Mouse (Mus musculus): Measurements from ENCODE around the gene Map3k3. TPM values are rescaled to one million over a fixed set of nuclear protein-coding genes. Genes with fewer than 3 reads are reported as not detected.

Gene Map3k3
- polyA plus RNA-seq, 1 experiment from 2014 or later: 18.0 TPM

DNA sequence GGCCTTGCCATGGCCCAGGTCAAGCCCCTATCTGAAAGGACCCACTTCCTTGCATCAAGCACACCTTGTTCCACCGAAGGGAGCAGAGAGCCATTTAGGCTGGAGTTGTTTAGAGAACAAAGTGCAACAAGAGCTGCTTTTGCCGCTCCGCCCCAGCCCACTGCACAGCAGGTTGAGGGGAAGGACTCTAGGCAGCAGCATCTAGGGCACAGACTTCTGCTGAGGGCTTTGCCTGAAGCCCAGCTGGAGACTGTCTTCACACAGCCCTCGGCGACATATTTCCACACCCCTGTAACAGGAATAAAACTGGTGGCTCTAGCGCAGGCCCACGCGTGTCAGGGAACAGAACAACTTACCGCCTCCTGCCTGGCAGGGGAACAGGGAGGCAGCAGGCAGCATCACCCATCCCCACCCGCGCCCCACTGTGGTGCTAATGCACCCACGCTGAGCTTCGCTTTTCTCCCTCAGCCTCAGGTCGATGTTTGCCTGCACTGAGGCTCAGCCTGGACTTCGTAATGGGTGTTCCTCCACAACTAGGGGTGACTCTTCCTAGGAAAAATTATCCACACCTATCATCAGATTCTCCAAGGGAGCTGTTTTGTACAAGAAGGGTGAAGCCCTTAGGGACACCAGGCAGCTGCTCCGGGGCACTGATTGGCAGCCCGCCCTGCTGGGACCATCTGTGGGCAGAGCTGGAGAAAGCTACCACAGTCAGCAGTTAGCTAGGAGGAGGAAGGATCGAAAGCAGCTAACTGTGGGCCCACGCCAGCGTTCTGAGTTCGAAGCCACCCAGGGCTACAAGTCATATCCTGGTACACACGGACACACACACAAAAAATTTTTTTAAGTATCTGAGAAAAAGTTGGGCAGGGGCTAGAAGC lies 76.7 kb downstream of the Map3k3 start, which contains the start of the genes Gm10840 and Limd2:
TSS of gene Gm10840 (plus strand) at position 10 of the 881 bp plus-strand sequence.
TSS of gene Limd2 (minus strand) at position 20 of the 881 bp plus-strand sequence.
- ATAC-seq (ENCODE audit: low read depth): peak; percentile 38
- H3K4me1 ChIP-seq (replicated peaks): peaks cover 51% of the 10 kb centered on the region
- H3K27me3 ChIP-seq: no peaks in the 10 kb centered on the region
- peak within 1 kb of the TSS; percentile 89 for H3K4me2 ChIP-seq
- peak within 1 kb of the TSS; percentile 78 for H3K4me3 ChIP-seq
- H3K9me3 ChIP-seq: no peaks in the 10 kb centered on the region
- peak within 1 kb of the TSS; percentile 97 for H3K9ac ChIP-seq
- peak within 1 kb of the TSS; percentile 99 for H3K27ac ChIP-seq (replicated peaks)
- H3K36me3 ChIP-seq: peaks cover 54% of the 10 kb centered on the region
- WGBS: 23% methylated on average over 22 of the region's 22 CpGs

DNA sequence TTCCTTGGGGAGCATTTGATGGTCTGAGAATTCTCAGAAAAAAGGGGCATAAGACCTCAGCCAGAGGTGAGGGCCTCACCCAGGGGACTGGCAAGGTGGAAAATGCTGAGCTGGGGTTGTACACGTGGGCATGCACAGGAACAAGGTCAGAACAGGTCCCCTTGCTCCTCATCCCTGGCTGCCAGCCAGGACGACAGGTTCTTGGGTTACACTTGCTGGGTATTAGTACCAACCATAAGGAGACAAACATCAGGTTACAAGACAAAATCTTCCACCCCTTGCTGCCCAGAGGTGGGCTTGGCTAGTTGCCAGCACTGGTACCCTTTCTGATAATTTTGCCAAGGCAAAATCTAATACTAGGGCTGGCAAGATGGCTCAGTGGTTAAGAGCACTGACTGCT lies 77.8 kb downstream of the Map3k3 start:
- Histone ChIP-seq H3K4me1 (replicated peaks) (peaks cover 39% of the 10 kb centered on the region), H3K9ac (no peak overlapping the region), H3K27me3 (no peaks in the 10 kb centered on the region), H3K9me3 (no peaks in the 10 kb centered on the region), H3K4me2 (no peak overlapping the region), H3K36me3 (peaks cover 55% of the 10 kb centered on the region), H3K27ac (replicated peaks) (peak overlapping the region; percentile 99; the same call in 1 of the 2 replicates), H3K4me3 (no peak overlapping the region)
- WGBS: 97% methylated on average over 2 of the region's 2 CpGs
- no peak for ATAC-seq (ENCODE audit: low read depth)

GRCm38 (mm10) chr11:106163546-106163945 lies 79.1 kb downstream of the Map3k3 start:
- no peak overlapping the region for H3K27ac ChIP-seq (replicated peaks)
- no peak overlapping the region for H3K4me3 ChIP-seq
- H3K36me3 ChIP-seq: peaks cover 55% of the 10 kb centered on the region
- ATAC-seq (ENCODE audit: low read depth): no peak
- no peaks in the 10 kb centered on the region for H3K9me3 ChIP-seq
- H3K4me2 ChIP-seq: no peak overlapping the region
- WGBS: 86% methylated on average over 4 of the region's 4 CpGs
- H3K27me3 ChIP-seq: no peaks in the 10 kb centered on the region
- H3K9ac ChIP-seq: no peak overlapping the region
- H3K4me1 ChIP-seq (replicated peaks): peaks cover 27% of the 10 kb centered on the region

DNA sequence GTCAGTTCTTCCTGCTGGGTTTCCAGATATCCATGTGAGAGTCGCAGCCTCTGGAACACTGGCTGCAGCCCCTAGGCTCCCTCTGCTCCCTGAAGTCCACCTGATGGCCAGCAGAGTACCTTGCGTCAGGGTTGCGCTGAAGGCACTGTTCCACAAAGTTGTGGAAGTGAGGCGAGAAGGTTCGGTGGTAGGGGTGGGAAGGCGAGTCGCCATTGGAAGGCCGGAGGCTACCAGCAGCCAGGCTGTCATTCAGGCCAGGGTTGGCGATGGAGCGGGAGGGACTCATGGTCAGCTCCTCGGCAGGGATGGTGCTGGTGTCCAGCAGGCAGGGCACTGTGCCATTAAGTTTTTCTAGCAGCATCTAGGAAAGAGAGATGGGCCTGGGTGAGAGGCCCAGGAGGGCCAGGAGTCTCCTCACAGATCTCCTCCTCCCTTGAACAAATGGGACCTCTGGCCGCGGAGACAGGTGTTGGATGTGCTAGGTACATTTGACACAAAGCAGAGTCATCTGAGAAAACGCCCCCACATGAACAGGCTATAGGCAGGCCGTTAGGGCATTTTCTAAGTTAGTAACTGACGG lies 80.3 kb downstream of the Map3k3 start:
- Histone ChIP-seq H3K36me3 (peaks cover 61% of the 10 kb centered on the region), H3K9me3 (no peaks in the 10 kb centered on the region), H3K27me3 (no peaks in the 10 kb centered on the region), H3K4me3 (no peak overlapping the region), H3K9ac (0 out of 2 replicates have a peak overlapping the region, but pooled peaks have one; percentile 5), H3K4me1 (replicated peaks) (peaks cover 16% of the 10 kb centered on the region), H3K4me2 (no peak overlapping the region), H3K27ac (replicated peaks) (no peak overlapping the region)
- no peak for ATAC-seq (ENCODE audit: low read depth)
- 90% methylated on average over 16 of the region's 16 CpGs for WGBS

DNA sequence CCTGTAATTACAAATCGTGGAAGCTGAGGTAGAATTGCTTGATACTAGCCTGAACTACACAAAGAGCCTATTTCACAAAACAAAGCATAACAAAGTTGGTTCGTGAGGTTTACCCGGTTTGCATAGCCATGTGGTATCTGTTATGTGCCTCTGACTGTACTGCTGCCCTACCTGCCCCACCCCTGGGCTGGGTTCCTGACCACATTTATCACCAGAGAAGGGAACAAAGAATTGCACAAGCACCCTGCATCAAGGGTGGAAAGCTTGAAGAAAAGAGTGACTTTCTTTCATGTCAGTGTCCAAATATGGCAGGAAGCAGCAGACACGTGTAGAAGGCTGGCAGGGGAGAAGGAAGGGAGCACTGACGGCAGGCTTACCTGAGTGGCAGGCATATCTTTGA lies 83.0 kb downstream of the Map3k3 start:
- H3K36me3 ChIP-seq: peaks cover 77% of the 10 kb centered on the region
- H3K27me3 ChIP-seq: no peaks in the 10 kb centered on the region
- no peak overlapping the region for H3K27ac ChIP-seq (replicated peaks)
- H3K4me1 ChIP-seq (replicated peaks): no peaks in the 10 kb centered on the region
- H3K4me3 ChIP-seq: no peak overlapping the region
- 86% methylated on average over 5 of the region's 5 CpGs for WGBS
- H3K9me3 ChIP-seq: no peaks in the 10 kb centered on the region
- H3K9ac ChIP-seq: no peak overlapping the region
- ATAC-seq (ENCODE audit: low read depth): no peak
- H3K4me2 ChIP-seq: no peak overlapping the region

DNA sequence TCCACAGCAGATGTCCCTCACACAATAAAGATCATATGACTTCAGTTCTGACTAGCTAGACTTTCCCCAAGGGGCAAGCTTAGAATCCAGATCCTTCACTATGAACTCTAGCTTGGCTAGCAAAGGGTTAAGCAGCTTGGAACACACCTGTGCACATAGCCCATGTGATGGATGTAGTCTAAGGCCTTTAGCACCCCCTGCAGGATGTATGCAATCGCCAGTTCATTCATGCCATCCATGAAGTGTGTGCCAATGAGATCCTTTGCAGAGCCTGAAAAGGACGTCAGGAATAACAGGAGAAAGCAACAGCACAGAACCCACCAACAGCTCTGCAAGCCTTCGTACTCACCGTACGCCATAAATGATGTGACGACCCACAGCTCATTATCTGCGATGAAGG lies 86.4 kb downstream of the Map3k3 start:
- whole genome bisulfite sequencing: 81% methylated on average over 7 of the region's 7 CpGs
- Histone ChIP-seq H3K4me2 (no peak overlapping the region), H3K9ac (no peak overlapping the region), H3K36me3 (peaks cover 58% of the 10 kb centered on the region), H3K4me3 (no peak overlapping the region), H3K27me3 (no peaks in the 10 kb centered on the region), H3K27ac (replicated peaks) (no peak overlapping the region), H3K4me1 (replicated peaks) (no peaks in the 10 kb centered on the region), H3K9me3 (no peaks in the 10 kb centered on the region)
- ATAC-seq (ENCODE audit: low read depth): no peak

DNA sequence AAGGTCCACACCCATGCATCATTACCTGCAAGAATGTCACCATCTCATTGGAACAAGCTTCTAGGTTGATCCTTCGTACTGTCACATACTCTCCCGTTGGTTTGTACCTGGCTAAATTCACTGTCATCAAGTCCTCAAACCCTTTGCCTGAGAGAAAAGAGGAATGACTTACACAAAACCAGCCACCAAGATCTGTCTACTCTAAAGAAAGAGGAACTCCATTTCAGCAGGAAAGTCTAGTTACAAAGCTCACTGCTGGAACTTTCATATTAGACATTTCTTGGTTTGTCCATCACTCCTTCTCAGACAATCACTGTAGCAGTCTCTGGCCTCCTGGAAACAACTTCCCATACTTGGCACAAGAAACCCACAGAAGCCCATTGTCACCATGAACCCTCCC lies 88.8 kb downstream of the Map3k3 start:
- ATAC-seq (ENCODE audit: low read depth): no peak
- Histone ChIP-seq H3K4me2 (no peak overlapping the region), H3K9ac (no peak overlapping the region), H3K4me3 (no peak overlapping the region), H3K36me3 (peaks cover 41% of the 10 kb centered on the region), H3K4me1 (replicated peaks) (no peaks in the 10 kb centered on the region), H3K27ac (replicated peaks) (no peak overlapping the region), H3K9me3 (no peaks in the 10 kb centered on the region), H3K27me3 (no peaks in the 10 kb centered on the region)
- 98% methylated on average over 2 of the region's 2 CpGs for WGBS

- Histone ChIP-seq H3K36me3 (peaks cover 36% of the 10 kb centered on the region), H3K4me1 (replicated peaks) (no peaks in the 10 kb centered on the region), H3K27me3 (no peaks in the 10 kb centered on the region), H3K9me3 (no peaks in the 10 kb centered on the region), H3K9ac (no peak overlapping the region), H3K4me2 (no peak overlapping the region), H3K4me3 (no peak overlapping the region), H3K27ac (replicated peaks) (no peak overlapping the region)
- no peak for ATAC-seq (ENCODE audit: low read depth)
- WGBS: 88% methylated on average over 5 of the region's 5 CpGs
Observed at GRCm38 (mm10) chr11:106174372-106174771, 90.0 kb downstream of the Map3k3 start.

DNA sequence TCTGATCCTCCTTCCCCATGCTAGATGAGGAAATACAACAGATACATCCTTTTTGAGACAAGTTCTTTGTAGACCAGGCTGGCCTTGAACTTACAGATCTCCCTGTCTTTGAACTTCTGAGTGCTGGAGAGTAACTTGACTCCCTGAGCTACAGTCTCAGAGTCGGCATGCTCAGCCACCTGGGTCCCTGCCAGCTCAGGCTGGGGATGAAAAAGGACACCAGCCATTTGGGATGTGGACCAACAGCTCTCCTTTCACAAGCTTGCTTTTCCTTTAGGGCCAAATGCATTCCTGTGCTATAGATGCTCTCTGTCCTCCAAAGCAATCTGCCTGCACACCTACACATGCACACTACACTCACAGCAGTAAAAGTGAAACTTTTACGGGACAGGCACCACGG lies 90.7 kb downstream of the Map3k3 start:
- WGBS: 79% methylated on average over 3 of the region's 3 CpGs
- no peaks in the 10 kb centered on the region for H3K4me1 ChIP-seq (replicated peaks)
- no peak overlapping the region for H3K4me2 ChIP-seq
- H3K27me3 ChIP-seq: no peaks in the 10 kb centered on the region
- H3K9ac ChIP-seq: no peak overlapping the region
- H3K4me3 ChIP-seq: no peak overlapping the region
- ATAC-seq (ENCODE audit: low read depth): no peak
- H3K36me3 ChIP-seq: peaks cover 31% of the 10 kb centered on the region
- no peak overlapping the region for H3K27ac ChIP-seq (replicated peaks)
- no peaks in the 10 kb centered on the region for H3K9me3 ChIP-seq

- H3K4me1 ChIP-seq (replicated peaks): no peaks in the 10 kb centered on the region
- H3K9ac ChIP-seq: no peak overlapping the region
- WGBS: 89% methylated on average over 5 of the region's 5 CpGs
- ATAC-seq (ENCODE audit: low read depth): no peak
- H3K4me2 ChIP-seq: no peak overlapping the region
- no peak overlapping the region for H3K4me3 ChIP-seq
- H3K27me3 ChIP-seq: no peaks in the 10 kb centered on the region
- no peaks in the 10 kb centered on the region for H3K9me3 ChIP-seq
- H3K27ac ChIP-seq (replicated peaks): no peak overlapping the region
- H3K36me3 ChIP-seq: peaks cover 27% of the 10 kb centered on the region
Observed at GRCm38 (mm10) chr11:106176372-106176771, 92.0 kb downstream of the Map3k3 start.

GRCm38 (mm10) chr11:106178036-106178782 lies 93.8 kb downstream of the Map3k3 start:
- H3K27me3 ChIP-seq: no peaks in the 10 kb centered on the region
- H3K9ac ChIP-seq: no peak overlapping the region
- H3K4me2 ChIP-seq: no peak overlapping the region
- H3K4me3 ChIP-seq: no peak overlapping the region
- H3K27ac ChIP-seq (replicated peaks): no peak overlapping the region
- peaks cover 28% of the 10 kb centered on the region for H3K36me3 ChIP-seq
- H3K4me1 ChIP-seq (replicated peaks): no peaks in the 10 kb centered on the region
- 80% methylated on average over 5 of the region's 5 CpGs for WGBS
- H3K9me3 ChIP-seq: no peaks in the 10 kb centered on the region
- ATAC-seq (ENCODE audit: low read depth): no peak
